8 mouse cellular contexts compared by ENCODE assay signal in genomic region chr2:69821711-69822110, GRCm38 (mm10). TPM values are rescaled to one million over a fixed set of nuclear protein-coding genes. Genes with fewer than 3 reads are reported as not detected.
DNase-seq lines count a peak whose midpoint lies in the region; ATAC-seq and TF ChIP-seq lines count a peak whose summit lies in the region.

TSS of gene Klhl23 (plus strand) at chr2:69821944.

- TF ChIP-seq EP300 in heart, adult 2 months (IDR thresholded peaks at IDR 0.05; ENCODE audit: insufficient read depth, low read depth, low read length): no peak

- no peaks in the 10 kb centered on the region; the same call in 1 of the 2 replicates for H3K36me3 ChIP-seq in heart, adult 2 months (ENCODE audit: control insufficient read depth, insufficient read depth, low read length)
- H3K36me3 ChIP-seq in macrophage (ENCODE audit: inconsistent target): no peaks in the 10 kb centered on the region
- no peaks in the 10 kb centered on the region for H3K36me3 ChIP-seq in stomach, embryonic 16.5 days (ENCODE audit: control insufficient read depth, insufficient read depth, low read length)

- H3K27ac ChIP-seq in cortical plate, adult 2 months (ENCODE audit: insufficient read depth, low read length): peak within 1 kb of the TSS; percentile 16
- peak within 1 kb of the TSS; percentile 63 for H3K27ac ChIP-seq in heart, adult 2 months
- no peak within 1 kb of the TSS for H3K27ac ChIP-seq in macrophage
- peak within 1 kb of the TSS; percentile 97 for H3K27ac ChIP-seq in stomach, embryonic 16.5 days (ENCODE audit: low read length)

- no peaks in the 10 kb centered on the region for H3K9me3 ChIP-seq in stomach, embryonic 16.5 days (replicated peaks; ENCODE audit: control insufficient read depth, low read length)

- no peaks in the 10 kb centered on the region for H3K27me3 ChIP-seq in heart, adult 2 months (ENCODE audit: control insufficient read depth, insufficient read depth, low read length)
- no peaks in the 10 kb centered on the region for H3K27me3 ChIP-seq in stomach, embryonic 16.5 days (ENCODE audit: control insufficient read depth, insufficient read depth, low read length)

- peak within 1 kb of the TSS; percentile 89 for H3K9ac ChIP-seq in heart, adult 2 months (ENCODE audit: low read depth, low read length)
- H3K9ac ChIP-seq in stomach, embryonic 16.5 days (ENCODE audit: low read length): peak within 1 kb of the TSS; percentile 97

- H3K79me2 ChIP-seq in heart, adult 2 months (replicated peaks; ENCODE audit: control insufficient read depth, insufficient read depth, low read length): no peaks in the 10 kb centered on the region
- H3K79me2 ChIP-seq in macrophage (ENCODE audit: inconsistent target): no peaks in the 10 kb centered on the region

- no peak for TF ChIP-seq POLR2A in lung, adult 2 months (IDR thresholded peaks at IDR 0.05; ENCODE audit: borderline replicate concordance, extremely low read depth, low read depth, low read length)
- TF ChIP-seq POLR2A in cortical plate, adult 2 months (IDR thresholded peaks at IDR 0.05; ENCODE audit: extremely low read depth, insufficient read depth, low read length): no peak
- TF ChIP-seq POLR2A in heart, adult 2 months (IDR thresholded peaks at IDR 0.05; ENCODE audit: insufficient read depth, low read depth, low read length): peak; percentile 51

- DNase-seq in lung, adult 2 months: no peak
- DNase-seq in lung, postnatal 14 days: no peak
- peak; percentile 30 to 42 for DNase-seq in heart, adult 2 months
- no peak for DNase-seq in layer of hippocampus, postnatal 25 days (ENCODE audit: extremely low spot score in 1 of 2, low spot score in 1 of 2)
- DNase-seq in cerebellum, postnatal 4 days (ENCODE audit: low spot score in 2 of 2): no peak

- no peak for TF ChIP-seq CTCF in lung, adult 2 months (IDR thresholded peaks at IDR 0.05; ENCODE audit: insufficient read depth, low read length)
- TF ChIP-seq CTCF in cortical plate, adult 2 months (IDR thresholded peaks at IDR 0.05; ENCODE audit: extremely low read depth, insufficient read depth, low read length): no peak
- TF ChIP-seq CTCF in heart, adult 2 months (IDR thresholded peaks at IDR 0.05): no peak

- intact Hi-C loops in heart, adult 2 months (cut with DNase I): no loop called here

- H3K4me2 ChIP-seq in stomach, embryonic 16.5 days (ENCODE audit: low read depth, low read length): peak within 1 kb of the TSS; percentile 78

- H3K4me3 ChIP-seq in lung, adult 2 months (replicated peaks; ENCODE audit: extremely low read depth, low read depth, low read length): peak within 1 kb of the TSS; percentile 75
- H3K4me3 ChIP-seq in cortical plate, adult 2 months (ENCODE audit: insufficient read depth, low read length): peak within 1 kb of the TSS; percentile 54
- H3K4me3 ChIP-seq in heart, adult 2 months: peak within 1 kb of the TSS; percentile 70
- peak within 1 kb of the TSS; percentile 31 for H3K4me3 ChIP-seq in macrophage (ENCODE audit: inconsistent target)
- H3K4me3 ChIP-seq in stomach, embryonic 16.5 days (replicated peaks; ENCODE audit: low read length): peak within 1 kb of the TSS; percentile 87

- WGBS in lung, adult 2 months: 4% methylated on average over 8 of the region's 8 CpGs
- 9% methylated on average over 8 of the region's 8 CpGs for WGBS in heart, adult 2 months
- 19% methylated on average over 8 of the region's 8 CpGs for WGBS in macrophage (ENCODE audit: missing documents)
- 2% methylated on average over 8 of the region's 8 CpGs for WGBS in stomach, embryonic 16.5 days

- no peaks in the 10 kb centered on the region for H3K4me1 ChIP-seq in lung, adult 2 months (ENCODE audit: control insufficient read depth, insufficient read depth, low read length)
- H3K4me1 ChIP-seq in cortical plate, adult 2 months (ENCODE audit: control insufficient read depth, insufficient read depth, low read length): peaks cover 2% of the 10 kb centered on the region
- no peaks in the 10 kb centered on the region for H3K4me1 ChIP-seq in heart, adult 2 months (ENCODE audit: control insufficient read depth, insufficient read depth, low read length)
- H3K4me1 ChIP-seq in stomach, embryonic 16.5 days (ENCODE audit: control insufficient read depth, insufficient read depth, low read length): peaks cover 18% of the 10 kb centered on the region

- 0 out of 2 replicates have a peak, but pooled peaks have one; percentile 4 for ATAC-seq in stomach, embryonic 16.5 days (ENCODE audit: insufficient read depth, low FRiP score)

RNA-seq across cellular contexts. Expression of gene Klhl23, which starts in this region (rescaled TPM):
- polyA plus RNA-seq in lung, adult 2 months (2012; rRNA removed): 3.0 and 5.8 TPM in 2 replicates
- 34.7 and 38.1 TPM in 2 replicates for polyA plus RNA-seq in cortical plate, adult 2 months (2012; rRNA removed)
- 10 to 100 TPM; 31.8 to 32.3 TPM for total RNA-seq in heart, adult 2 months (2021)
- 10.3 and 24.2 TPM in 2 replicates for polyA plus RNA-seq in heart, adult 2 months (2012; rRNA removed)
- total RNA-seq in layer of hippocampus, postnatal 25 days (2021): 10 to 100 TPM; 42.2 to 45.8 TPM
- total RNA-seq in macrophage (2018; cell fraction: chromatin; rRNA removed): 1 to 10 TPM in 6 of 26 experiments, under 1 TPM in 15, not detected in 5; 0.17 to 4.3 (median 0.51) TPM
- total RNA-seq in macrophage (2018; cell fraction: cytosol; rRNA removed): 1 to 10 TPM in 2 of 26 experiments, under 1 TPM in 23, not detected in 1; 0.06 to 1.2 (median 0.29) TPM
- 1 to 10 TPM in 4 of 26 experiments, under 1 TPM in 20, not detected in 2; 0.06 to 3.4 (median 0.40) TPM for total RNA-seq in macrophage (2018; cell fraction: nucleus; rRNA removed)
- 0.16 to 2.4 TPM (median 0.76 TPM) in 3 replicates for polyA plus RNA-seq in macrophage (2018)
- 43.9 and 47.3 TPM in 2 replicates for polyA plus RNA-seq in stomach, embryonic 16.5 days (2015; fragmentation: Nextera tagmentation; extraction: Ambion mirVana)

Comparison
In these comparisons a context has a peak if more than half of its experiments do, and no peak if none do; other contexts are left out.
1. DNase-seq: peak in heart, adult 2 months (2 of 2); none in lung, adult 2 months (single experiment), lung, postnatal 14 days (single experiment), layer of hippocampus, postnatal 25 days (0 of 2) and cerebellum, postnatal 4 days (0 of 2).
2. H3K4me3 ChIP-seq: peak in every context shown above with its lines; median percentile 87 in stomach, embryonic 16.5 days; 75 in lung, adult 2 months; 70 in heart, adult 2 months; 54 in cortical plate, adult 2 months; 31 in macrophage.